Mouse (Mus musculus): ENCODE measurements around the gene Gm17455. TPM values are rescaled to one million over a fixed set of nuclear protein-coding genes. Genes with fewer than 3 reads are reported as not detected.

Gene Gm17455
- polyA plus RNA-seq (2012; rRNA removed), result 2.0 and 3.1 TPM in 2 replicates

DNA sequence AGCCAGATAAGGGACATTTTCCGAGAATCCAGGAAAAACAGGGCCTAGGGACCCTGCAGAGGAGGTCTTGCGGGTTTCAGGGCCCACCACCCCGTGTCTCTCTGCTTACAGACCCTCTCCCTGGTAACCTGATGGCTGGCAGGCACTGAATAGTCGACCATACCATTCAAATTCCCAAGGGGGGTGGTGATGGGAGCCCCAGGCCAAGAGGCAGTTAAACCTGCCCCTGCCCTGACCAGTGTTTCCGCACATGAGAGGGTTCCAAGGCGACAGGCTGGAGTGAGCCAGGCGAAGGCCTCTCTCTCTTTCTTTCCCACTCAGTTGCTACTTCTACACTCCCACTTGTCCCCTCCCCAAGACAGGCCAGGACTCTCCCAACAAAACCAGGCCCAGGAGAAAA is at the start of gene Gm17455:
TSS of gene Gm17455 (plus strand) at position 278 of the 400 bp plus-strand sequence.

Other genes with a start within 250 kb of the Gm17455 start
- gene Chst3, start 180.5 kb upstream of the Gm17455 start, polyA plus RNA-seq (2012; rRNA removed), result 5.9 TPM in 2 replicates
- 309 and 374 TPM in 2 replicates for gene Psap, start 122.1 kb upstream of the Gm17455 start, polyA plus RNA-seq (2012; rRNA removed)
- 3.3 and 4.2 TPM in 2 replicates for gene Vsir, start 52.9 kb upstream of the Gm17455 start, polyA plus RNA-seq (2012; rRNA removed)